Mouse (Mus musculus) liver, postnatal 0 days (tissue): ENCODE results near the gene Olfr1341.

ENCODE experiments used
- CTCF ChIP-seq: sonication (generic); IDR thresholded peaks from 2 replicates; pipeline ENCODE4 v1.5.1; 2016; ENCODE audit warnings: antibody characterized with exemption, low read depth
- EP300 ChIP-seq: IDR thresholded peaks from 2 replicates; pipeline ENCODE4 v1.6.1; 2016; ENCODE audit warnings: antibody characterized with exemption, low read depth, mild to moderate bottlenecking

GRCm38 (mm10) chr4:118740988-118741698 lies 37.8 kb downstream of the Olfr1341 start:
- TF ChIP-seq CTCF = no peak
- no peak for TF ChIP-seq EP300
